Mouse (Mus musculus) spleen, adult 2 months (tissue): ENCODE results near the gene Cracr2b.

Source experiments
- CTCF ChIP-seq: fragments of 200-500 bp; IDR thresholded peaks from 2 replicates; pipeline ENCODE4 v1.5.1; 2011; ENCODE audit warnings: mild to moderate bottlenecking, inconsistent platforms; ENCODE audit not compliant: insufficient read depth, insufficient read length, insufficient replicate concordance; ENCODE audit errors: extremely low read depth
- POLR2A ChIP-seq: fragments of 200-500 bp; IDR thresholded peaks from 2 replicates; pipeline ENCODE4 v1.6.1; 2011; ENCODE audit warnings: low read depth, low read length, inconsistent platforms

DNA sequence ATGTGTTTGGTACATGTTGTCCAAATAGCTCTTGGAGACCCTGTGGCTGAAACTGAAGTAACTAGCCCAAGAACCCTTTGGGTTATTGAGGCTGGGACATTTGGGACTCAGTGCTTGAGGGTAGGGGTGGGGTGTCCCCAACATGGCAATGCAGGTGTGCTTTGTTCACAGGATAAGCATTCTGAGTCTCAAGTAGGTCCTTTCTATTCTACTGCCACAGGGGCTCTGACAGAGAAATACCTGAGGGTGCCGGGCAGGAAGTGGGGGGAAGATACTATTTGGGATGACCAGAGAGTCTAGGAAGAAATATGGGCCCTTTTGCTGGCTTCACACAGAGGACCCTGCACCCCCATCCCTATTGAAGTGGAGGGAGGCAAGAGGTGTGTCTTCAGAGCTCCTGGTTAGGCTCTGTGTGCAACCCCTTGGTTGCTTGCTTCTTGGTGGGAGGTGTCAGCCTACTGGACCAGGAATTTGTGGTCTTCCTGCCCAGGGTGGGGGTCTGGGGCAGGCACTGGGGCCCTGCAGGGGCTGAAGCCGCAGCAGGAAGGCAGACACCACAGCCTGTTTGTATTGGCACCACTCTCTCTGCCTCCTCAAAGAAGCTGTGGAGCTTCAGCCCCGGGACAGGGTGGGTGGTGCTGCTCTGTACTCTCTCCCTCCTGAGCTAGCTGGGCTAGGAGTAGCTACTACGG, 16.8 kb downstream of the Cracr2b start:
- TF ChIP-seq CTCF (no peak), POLR2A (no peak)
